Mouse (Mus musculus): ENCODE measurements around the gene Zfand3. TPM values are rescaled to one million over a fixed set of nuclear protein-coding genes. Genes with fewer than 3 reads are reported as not detected.

Gene Zfand3
- polyA plus RNA-seq, 1 experiment, result not detected

- no peak for TF ChIP-seq CTCF (IDR thresholded peaks at IDR 0.05; ENCODE audit: insufficient read depth, low read depth, low read length)
- TF ChIP-seq POLR2A (IDR thresholded peaks at IDR 0.05; ENCODE audit: insufficient read depth, low read depth, low read length), result no peak
- Histone ChIP-seq H3K4me1 (ENCODE audit: control insufficient read depth, insufficient read depth, low read length) (peaks cover 15% of the 10 kb centered on the region), H3K27ac (ENCODE audit: insufficient read depth, low read depth, low read length) (peak overlapping the region; percentile 60), H3K4me3 (ENCODE audit: insufficient read depth, low read depth, low read length) (peak overlapping the region; percentile 10; the same call in 1 of the 2 replicates)
- 87% methylated on average over 6 of the region's 6 CpGs for WGBS
Measured at GRCm38 (mm10) chr17:30007883-30008282, 3.4 kb downstream of the Zfand3 start.

GRCm38 (mm10) chr17:30008392-30008791, 3.9 kb downstream of the Zfand3 start:
- Histone ChIP-seq H3K27ac (ENCODE audit: insufficient read depth, low read depth, low read length) (peak overlapping the region; percentile 60), H3K4me1 (ENCODE audit: control insufficient read depth, insufficient read depth, low read length) (peaks cover 15% of the 10 kb centered on the region), H3K4me3 (ENCODE audit: insufficient read depth, low read depth, low read length) (no peak overlapping the region)
- TF ChIP-seq CTCF (IDR thresholded peaks at IDR 0.05; ENCODE audit: insufficient read depth, low read depth, low read length) (no peak), POLR2A (IDR thresholded peaks at IDR 0.05; ENCODE audit: insufficient read depth, low read depth, low read length) (no peak)

- 98% methylated on average over 4 of the region's 4 CpGs for whole genome bisulfite sequencing
- TF ChIP-seq CTCF (IDR thresholded peaks at IDR 0.05; ENCODE audit: insufficient read depth, low read depth, low read length) (no peak), POLR2A (IDR thresholded peaks at IDR 0.05; ENCODE audit: insufficient read depth, low read depth, low read length) (no peak)
- H3K4me3 ChIP-seq (ENCODE audit: insufficient read depth, low read depth, low read length), result no peak overlapping the region
- peaks cover 11% of the 10 kb centered on the region for H3K4me1 ChIP-seq (ENCODE audit: control insufficient read depth, insufficient read depth, low read length)
- H3K27ac ChIP-seq (ENCODE audit: insufficient read depth, low read depth, low read length), result no peak overlapping the region
Measured at GRCm38 (mm10) chr17:30014660-30015059, 10.1 kb downstream of the Zfand3 start.

DNA sequence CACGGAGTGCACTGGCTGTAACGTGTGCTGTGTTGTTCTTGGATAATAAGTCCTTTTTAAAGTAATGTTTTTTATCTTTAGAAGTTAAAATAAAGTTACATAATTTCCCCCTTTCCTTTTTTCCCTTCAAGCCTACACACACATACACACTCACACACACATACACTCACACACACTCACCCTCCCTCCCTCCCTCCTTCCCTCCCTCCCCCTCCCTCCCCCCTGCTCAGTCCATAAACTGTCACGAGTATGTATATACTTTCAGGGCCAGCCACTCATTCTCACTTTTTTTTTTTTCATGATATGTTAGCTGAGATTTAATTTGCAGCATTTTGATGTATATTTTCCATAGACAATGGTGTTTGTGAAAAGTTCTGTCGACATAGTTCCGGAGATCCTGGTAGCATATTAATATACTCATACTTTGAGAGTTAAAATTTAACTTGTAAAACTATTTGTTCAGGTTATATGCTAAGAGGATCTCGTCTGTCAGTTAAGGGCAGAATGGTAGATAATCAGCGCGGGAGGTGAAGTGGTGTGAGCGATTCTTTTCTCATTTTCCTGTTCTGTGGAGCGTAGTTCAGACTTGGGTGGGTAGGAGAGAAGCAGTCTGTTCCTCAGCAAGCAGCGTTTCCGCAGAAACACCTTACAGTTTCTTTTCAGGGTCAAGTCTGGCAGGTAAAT, 14.5 kb downstream of the Zfand3 start:
- 84% methylated on average over 12 of the region's 12 CpGs for WGBS

GRCm38 (mm10) chr17:30019942-30020341, 15.4 kb downstream of the Zfand3 start:
- 76% methylated on average over 6 of the region's 6 CpGs for WGBS
- Histone ChIP-seq H3K4me1 (ENCODE audit: control insufficient read depth, insufficient read depth, low read length) (peaks cover 11% of the 10 kb centered on the region; the same call in 1 of the 2 replicates), H3K27ac (ENCODE audit: insufficient read depth, low read depth, low read length) (no peak overlapping the region), H3K4me3 (ENCODE audit: insufficient read depth, low read depth, low read length) (no peak overlapping the region)
- no peak for TF ChIP-seq CTCF (IDR thresholded peaks at IDR 0.05; ENCODE audit: insufficient read depth, low read depth, low read length)
- no peak for TF ChIP-seq POLR2A (IDR thresholded peaks at IDR 0.05; ENCODE audit: insufficient read depth, low read depth, low read length)

More for the DNA sequence above, 14.5 kb downstream of the Zfand3 start:
- Histone ChIP-seq H3K27ac (ENCODE audit: insufficient read depth, low read depth, low read length) (no peak overlapping the region), H3K4me3 (ENCODE audit: insufficient read depth, low read depth, low read length) (no peak overlapping the region), H3K4me1 (ENCODE audit: control insufficient read depth, insufficient read depth, low read length) (peaks cover 11% of the 10 kb centered on the region; the same call in 1 of the 2 replicates)
- TF ChIP-seq CTCF (IDR thresholded peaks at IDR 0.05; ENCODE audit: insufficient read depth, low read depth, low read length) (no peak), POLR2A (IDR thresholded peaks at IDR 0.05; ENCODE audit: insufficient read depth, low read depth, low read length) (no peak)

GRCm38 (mm10) chr17:30024651-30025050, 20.1 kb downstream of the Zfand3 start:
- Histone ChIP-seq H3K4me3 (ENCODE audit: insufficient read depth, low read depth, low read length) (no peak overlapping the region), H3K27ac (ENCODE audit: insufficient read depth, low read depth, low read length) (no peak overlapping the region), H3K4me1 (ENCODE audit: control insufficient read depth, insufficient read depth, low read length) (peaks cover 10% of the 10 kb centered on the region)
- TF ChIP-seq POLR2A (IDR thresholded peaks at IDR 0.05; ENCODE audit: insufficient read depth, low read depth, low read length), result no peak
- no peak for TF ChIP-seq CTCF (IDR thresholded peaks at IDR 0.05; ENCODE audit: insufficient read depth, low read depth, low read length)
- 50% methylated on average over 5 of the region's 5 CpGs for WGBS

DNA sequence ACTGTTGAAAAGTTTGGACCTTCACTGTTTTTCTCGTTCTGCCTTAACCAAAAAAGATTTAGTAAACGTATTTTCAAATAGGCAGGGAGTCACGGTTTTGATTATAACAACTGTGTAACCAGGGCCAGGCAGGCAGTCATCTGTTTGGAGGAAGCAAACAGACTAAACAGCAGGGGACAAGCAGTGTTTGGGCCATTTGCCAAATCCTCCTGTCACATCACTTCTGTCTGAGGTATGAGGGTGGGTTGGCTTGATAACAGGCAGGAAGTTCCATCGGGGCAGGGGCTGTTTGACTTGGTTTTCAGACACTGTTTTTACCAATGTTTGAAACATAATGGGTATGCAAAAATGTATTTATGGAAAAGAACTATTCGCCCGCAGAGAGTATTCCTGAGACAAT, 22.1 kb downstream of the Zfand3 start:
- peaks cover 7% of the 10 kb centered on the region for H3K4me1 ChIP-seq (ENCODE audit: control insufficient read depth, insufficient read depth, low read length)
- H3K4me3 ChIP-seq (ENCODE audit: insufficient read depth, low read depth, low read length), result no peak overlapping the region
- whole genome bisulfite sequencing, result 31% methylated on average over 6 of the region's 6 CpGs
- TF ChIP-seq POLR2A (IDR thresholded peaks at IDR 0.05; ENCODE audit: insufficient read depth, low read depth, low read length) (no peak), CTCF (IDR thresholded peaks at IDR 0.05; ENCODE audit: insufficient read depth, low read depth, low read length) (no peak)
- H3K27ac ChIP-seq (ENCODE audit: insufficient read depth, low read depth, low read length), result no peak overlapping the region

DNA sequence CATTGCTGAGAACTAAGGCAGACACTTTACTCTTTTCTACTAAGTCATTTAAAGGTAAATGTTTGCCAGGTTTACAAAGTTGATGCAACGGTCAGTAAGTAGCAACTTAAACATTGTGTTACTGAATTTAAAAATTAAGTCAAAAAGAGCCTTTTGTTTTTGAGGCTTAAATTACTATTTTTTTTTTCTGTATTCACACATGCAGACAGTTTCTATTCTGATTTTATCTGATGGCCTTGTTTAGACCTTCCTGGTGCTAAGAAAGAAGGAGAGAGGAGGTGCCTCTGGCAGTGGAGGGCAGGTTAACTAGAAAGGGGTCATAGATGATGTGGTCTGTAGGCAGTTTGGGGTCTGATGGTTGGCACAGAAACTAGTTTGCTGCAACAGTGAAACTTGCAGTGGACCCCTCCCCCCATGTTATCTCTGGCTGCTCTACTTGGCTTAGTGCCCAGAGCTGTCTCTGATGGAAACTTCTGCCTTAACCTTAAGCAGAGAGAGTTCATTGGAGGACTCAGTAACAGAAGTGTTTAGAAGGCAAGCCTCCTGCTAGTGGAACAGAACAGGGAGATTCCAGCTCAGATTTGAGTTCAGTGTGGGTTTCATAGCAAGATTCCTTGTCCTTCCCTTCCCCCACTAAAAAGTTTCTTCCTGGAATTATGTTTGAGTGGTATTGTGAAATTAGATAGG, 23.0 kb downstream of the Zfand3 start:
- H3K4me3 ChIP-seq (ENCODE audit: insufficient read depth, low read depth, low read length), result no peak overlapping the region
- WGBS, result 65% methylated on average over 1 of the region's 1 CpGs
- TF ChIP-seq POLR2A (IDR thresholded peaks at IDR 0.05; ENCODE audit: insufficient read depth, low read depth, low read length) (no peak), CTCF (IDR thresholded peaks at IDR 0.05; ENCODE audit: insufficient read depth, low read depth, low read length) (no peak)
- peaks cover 10% of the 10 kb centered on the region for H3K4me1 ChIP-seq (ENCODE audit: control insufficient read depth, insufficient read depth, low read length)
- H3K27ac ChIP-seq (ENCODE audit: insufficient read depth, low read depth, low read length), result no peak overlapping the region

- H3K4me3 ChIP-seq (ENCODE audit: insufficient read depth, low read depth, low read length), result no peak overlapping the region
- H3K4me1 ChIP-seq (ENCODE audit: control insufficient read depth, insufficient read depth, low read length), result peaks cover 10% of the 10 kb centered on the region
- H3K27ac ChIP-seq (ENCODE audit: insufficient read depth, low read depth, low read length), result no peak overlapping the region
- TF ChIP-seq CTCF (IDR thresholded peaks at IDR 0.05; ENCODE audit: insufficient read depth, low read depth, low read length) (no peak), POLR2A (IDR thresholded peaks at IDR 0.05; ENCODE audit: insufficient read depth, low read depth, low read length) (no peak)
- WGBS, result 83% methylated on average over 7 of the region's 7 CpGs
Measured at GRCm38 (mm10) chr17:30029633-30030226, 25.2 kb downstream of the Zfand3 start.

Data from olfactory bulb, adult 2 months (tissue).